Mouse (Mus musculus) limb, embryonic 14.5 days (tissue): ENCODE results near the gene Il34. TPM values are rescaled to one million over a fixed set of nuclear protein-coding genes. Genes with fewer than 3 reads are reported as not detected.
"Not testable (repeated sequence)": the region's sequence is repeated elsewhere in the genome, so short reads cannot be mapped to it uniquely, and the experiment has no call there.

Experiments
- ATAC-seq: fragments of 200-750 bp; cut with Nextera tagmentation; 2 replicates; pipeline ENCODE4 v1.8.0; 2017; ENCODE audit warnings: low read depth, moderate number of reproducible peaks, moderate TSS enrichment; ENCODE audit not compliant: low FRiP score
- DNase-seq: peaks from one replicate; pipeline ENCODE4 v3.0.0-alpha.2; 2015; ENCODE audit warnings: low spot score
- H3K27ac ChIP-seq: fragments of 300-500 bp; sonication (generic); replicated peaks from 2 replicates; pipeline ENCODE4 v1.5.1; 2014; ENCODE audit warnings: low read depth, mild to moderate bottlenecking, low read length, moderate library complexity, mixed read lengths
- H3K27me3 ChIP-seq: fragments of 300-500 bp; sonication (generic); 2 replicates; pipeline ENCODE4 v1.6.1; 2014; ENCODE audit warnings: low read length, mixed read lengths; ENCODE audit not compliant: control insufficient read depth, insufficient read depth
- H3K36me3 ChIP-seq: fragments of 300-500 bp; sonication (generic); 2 replicates; pipeline ENCODE4 v1.6.1; 2014; ENCODE audit warnings: mild to moderate bottlenecking, low read length, moderate library complexity, mixed read lengths; ENCODE audit not compliant: control insufficient read depth, insufficient read depth
- H3K4me1 ChIP-seq: fragments of 300-500 bp; sonication (generic); 2 replicates; pipeline ENCODE4 v1.6.1; 2014; ENCODE audit warnings: antibody characterized with exemption, low read length, mixed read lengths; ENCODE audit not compliant: control insufficient read depth, insufficient read depth
- H3K4me2 ChIP-seq: fragments of 300-500 bp; sonication (generic); replicated peaks from 2 replicates; pipeline ENCODE4 v1.6.1; 2014; ENCODE audit warnings: low read depth, mild to moderate bottlenecking, low read length, moderate library complexity; ENCODE audit not compliant: severe bottlenecking
- H3K4me3 ChIP-seq: fragments of 300-500 bp; sonication (generic); replicated peaks from 2 replicates; pipeline ENCODE4 v1.5.1; 2014; ENCODE audit warnings: low read length
- H3K9ac ChIP-seq: fragments of 300-500 bp; sonication (generic); 2 replicates; pipeline ENCODE4 v1.6.1; 2014; ENCODE audit warnings: mild to moderate bottlenecking, low read depth, low read length, moderate library complexity; ENCODE audit not compliant: severe bottlenecking
- H3K9me3 ChIP-seq: fragments of 300-500 bp; sonication (generic); 2 replicates; pipeline ENCODE4 v1.6.1; 2016; ENCODE audit warnings: low read length; ENCODE audit not compliant: control insufficient read depth
- POLR2A ChIP-seq: fragments of 200-500 bp; IDR thresholded peaks from 2 replicates; pipeline ENCODE4 v1.8.0; 2012; ENCODE audit warnings: inconsistent platforms, mild to moderate bottlenecking, moderate library complexity, borderline replicate concordance; ENCODE audit not compliant: insufficient read depth, insufficient read length; ENCODE audit errors: extremely low read depth
- WGBS: fragments of 180-500 bp; shearing (Covaris S2); extraction: QIAGEN DNeasy Blood & Tissue Kit; methylation state at CpG from one replicate; pipeline ENCODE4 v1.1.7; 2014; 5-methylcytosine and 5-hydroxymethylcytosine counted together
- polyA plus RNA-seq, 2 experiments: library from polyadenylated mRNA; depleted of rRNA in 1 of 2; stranded (reverse) in 1 of 2; unstranded in 1 of 2; fragments of >200 nt; fragmentation: Nextera tagmentation in 1 of 2; extraction: Ambion mirVana in 1 of 2; gene quantifications; 2 replicates each; pipeline versions ENCODE4 v1.2.1 to v1.2.3; 2012 to 2014

Il34 gene
- polyA plus RNA-seq, 2 experiments, result 0.95 to 1.6 TPM

- ATAC-seq (no peak), DNase-seq (no peak)
- Histone ChIP-seq H3K4me3 (no peak overlapping the region), H3K9me3 (no peaks in the 10 kb centered on the region), H3K36me3 (no peaks in the 10 kb centered on the region), H3K27me3 (no peaks in the 10 kb centered on the region), H3K27ac (no peak overlapping the region), H3K9ac (no peak overlapping the region), H3K4me2 (no peak overlapping the region), H3K4me1 (peaks cover 6% of the 10 kb centered on the region; the same call in 1 of the 2 replicates)
- 69% methylated on average over 12 of the region's 12 CpGs for WGBS
- no peak for TF ChIP-seq POLR2A
Observed at GRCm38 (mm10) chr8:110788981-110789380, 16.7 kb downstream of the Il34 start.

GRCm38 (mm10) chr8:110787411-110787954, 18.2 kb downstream of the Il34 start:
- no peak for ATAC-seq
- Histone ChIP-seq H3K9ac (no peak overlapping the region), H3K4me1 (no peaks in the 10 kb centered on the region), H3K36me3 (no peaks in the 10 kb centered on the region), H3K27me3 (no peaks in the 10 kb centered on the region), H3K27ac (no peak overlapping the region), H3K4me2 (no peak overlapping the region), H3K4me3 (no peak overlapping the region), H3K9me3 (no peaks in the 10 kb centered on the region)
- DNase-seq, result no peak
- TF ChIP-seq POLR2A, result no peak
- WGBS, result 80% methylated on average over 9 of the region's 9 CpGs

- Histone ChIP-seq H3K4me2 (no peak overlapping the region), H3K27ac (no peak overlapping the region), H3K4me3 (no peak overlapping the region), H3K36me3 (no peaks in the 10 kb centered on the region), H3K9me3 (no peaks in the 10 kb centered on the region), H3K4me1 (no peaks in the 10 kb centered on the region), H3K27me3 (no peaks in the 10 kb centered on the region), H3K9ac (no peak overlapping the region)
- DNase-seq, result no peak
- no peak for TF ChIP-seq POLR2A
- ATAC-seq, result no peak
- WGBS, result 85% methylated on average over 8 of the region's 8 CpGs
Observed at GRCm38 (mm10) chr8:110786934-110787333, 18.8 kb downstream of the Il34 start.

GRCm38 (mm10) chr8:110786501-110786900, 19.2 kb downstream of the Il34 start:
- H3K27ac ChIP-seq, H3K4me1 ChIP-seq, ATAC-seq, H3K9me3 ChIP-seq, H3K27me3 ChIP-seq, H3K4me3 ChIP-seq, DNase-seq, H3K9ac ChIP-seq, H3K4me2 ChIP-seq, H3K36me3 ChIP-seq: not testable (repeated sequence)
- 74% methylated on average over 7 of the region's 7 CpGs for WGBS

- 80% methylated on average over 2 of the region's 2 CpGs for WGBS
- TF ChIP-seq POLR2A, result no peak
- no peak overlapping the region for H3K4me3 ChIP-seq
- no peak overlapping the region for H3K4me2 ChIP-seq
- H3K4me1 ChIP-seq, result no peaks in the 10 kb centered on the region
- ATAC-seq (no peak), DNase-seq (no peak)
- no peaks in the 10 kb centered on the region for H3K36me3 ChIP-seq
- H3K9ac ChIP-seq, result no peak overlapping the region
- H3K27ac ChIP-seq, result no peak overlapping the region
- H3K9me3 ChIP-seq, result no peaks in the 10 kb centered on the region
- H3K27me3 ChIP-seq, result no peaks in the 10 kb centered on the region
Observed at GRCm38 (mm10) chr8:110785366-110785765, 20.4 kb downstream of the Il34 start.

- WGBS, result 73% methylated on average over 13 of the region's 13 CpGs
- no peak for TF ChIP-seq POLR2A
- Histone ChIP-seq H3K27me3 (no peaks in the 10 kb centered on the region), H3K27ac (no peak overlapping the region), H3K9me3 (no peaks in the 10 kb centered on the region), H3K4me2 (no peak overlapping the region), H3K4me3 (no peak overlapping the region), H3K4me1 (no peaks in the 10 kb centered on the region), H3K36me3 (no peaks in the 10 kb centered on the region), H3K9ac (no peak overlapping the region)
- peak; percentile 59 for DNase-seq
- no peak for ATAC-seq
Observed at GRCm38 (mm10) chr8:110779924-110780718, 25.6 kb downstream of the Il34 start.
